Mouse (Mus musculus) CH12.LX (cell line): ENCODE results near the gene Snrnp35.

Experiments
- CTCF ChIP-seq, 2 experiments: IDR thresholded peaks in 1 of 2; conservative IDR thresholded peaks in 1 of 2; 2 replicates each; pipeline ENCODE4 v1.5.1; 2011 to 2012; ENCODE audit warnings: low read depth in 2 of 2, low read length in 2 of 2, improper control_type of control experiment in 1 of 2, inconsistent platforms in 1 of 2, mild to moderate bottlenecking in 1 of 2, moderate library complexity in 1 of 2
- EP300 ChIP-seq: IDR thresholded peaks from 2 replicates; pipeline ENCODE4 v1.6.1; 2011; ENCODE audit warnings: low read length, improper control_type of control experiment
- GABPA ChIP-seq: IDR thresholded peaks from 2 replicates; pipeline ENCODE4 v1.6.1; 2012; ENCODE audit warnings: low read depth, low read length, improper control_type of control experiment, inconsistent platforms; ENCODE audit not compliant: insufficient replicate concordance
- MAFK ChIP-seq: IDR thresholded peaks from 2 replicates; pipeline ENCODE4 v1.6.1; 2011; ENCODE audit warnings: low read length, improper control_type of control experiment; ENCODE audit not compliant: insufficient replicate concordance
- MAZ ChIP-seq: IDR thresholded peaks from 2 replicates; pipeline ENCODE4 v1.6.1; 2012; ENCODE audit warnings: low read depth, mild to moderate bottlenecking, inconsistent platforms, low read length, improper control_type of control experiment, moderate library complexity
- POLR2A ChIP-seq: IDR thresholded peaks from 2 replicates; pipeline ENCODE4 v1.6.1; 2011; ENCODE audit warnings: low read depth, mild to moderate bottlenecking, improper control_type of control experiment, low read length
- SIN3A ChIP-seq: IDR thresholded peaks from 2 replicates; pipeline ENCODE4 v1.6.1; 2012; ENCODE audit warnings: low read length, improper control_type of control experiment, inconsistent platforms
- SMC3 ChIP-seq: IDR thresholded peaks from 2 replicates; pipeline ENCODE4 v1.6.1; 2011; ENCODE audit warnings: low read depth, low read length, improper control_type of control experiment
- UBTF ChIP-seq: IDR thresholded peaks from 2 replicates; pipeline ENCODE4 v1.6.1; 2012; ENCODE audit warnings: low read depth, mild to moderate bottlenecking, inconsistent platforms, low read length, improper control_type of control experiment, moderate library complexity
- USF2 ChIP-seq: conservative IDR thresholded peaks from 2 replicates; pipeline ENCODE4 v1.6.1; 2011; ENCODE audit warnings: low read depth, low read length, improper control_type of control experiment
- ZC3H11A ChIP-seq: IDR thresholded peaks from 2 replicates; pipeline ENCODE4 v1.6.1; 2012; ENCODE audit warnings: low read depth, mild to moderate bottlenecking, inconsistent platforms, low read length, improper control_type of control experiment
- ZNF384 ChIP-seq: IDR thresholded peaks from 2 replicates; pipeline ENCODE4 v1.6.1; 2012; ENCODE audit warnings: low read depth, low read length, improper control_type of control experiment, inconsistent platforms

GRCm38 (mm10) chr5:124536776-124537175 lies 53.8 kb downstream of the Snrnp35 start:
- TF ChIP-seq EP300 (peak; percentile 68; the same call in 1 of the 2 replicates), MAZ (no peak; the same call in 1 of the 2 replicates), CTCF (conservative IDR thresholded peaks at IDR 0.05 in 1 of 2, IDR thresholded peaks at IDR 0.05 in 1 of 2; ENCODE audit: low read depth in 2 of 2, low read length in 2 of 2) (no peak; a peak in 1 of 4 replicates), MAFK (no peak), SMC3 (no peak), SIN3A (no peak), UBTF (no peak), ZC3H11A (no peak), USF2 (no peak), POLR2A (peak; percentile 49), GABPA (no peak), ZNF384 (no peak)
